Mouse (Mus musculus): ENCODE results near the gene Cdc25b.

GRCm38 (mm10) chr2:131149254-131149578, 37.5 kb upstream of the Cdc25b start:
- TF ChIP-seq POLR2A (IDR thresholded peaks at IDR 0.05; ENCODE audit: low read depth, low read length) (no peak), CTCF (IDR thresholded peaks at IDR 0.05; ENCODE audit: borderline replicate concordance, insufficient read depth, low read length) (no peak)
